8 mouse cellular contexts compared by ENCODE assay signal in the genomic region with DNA sequence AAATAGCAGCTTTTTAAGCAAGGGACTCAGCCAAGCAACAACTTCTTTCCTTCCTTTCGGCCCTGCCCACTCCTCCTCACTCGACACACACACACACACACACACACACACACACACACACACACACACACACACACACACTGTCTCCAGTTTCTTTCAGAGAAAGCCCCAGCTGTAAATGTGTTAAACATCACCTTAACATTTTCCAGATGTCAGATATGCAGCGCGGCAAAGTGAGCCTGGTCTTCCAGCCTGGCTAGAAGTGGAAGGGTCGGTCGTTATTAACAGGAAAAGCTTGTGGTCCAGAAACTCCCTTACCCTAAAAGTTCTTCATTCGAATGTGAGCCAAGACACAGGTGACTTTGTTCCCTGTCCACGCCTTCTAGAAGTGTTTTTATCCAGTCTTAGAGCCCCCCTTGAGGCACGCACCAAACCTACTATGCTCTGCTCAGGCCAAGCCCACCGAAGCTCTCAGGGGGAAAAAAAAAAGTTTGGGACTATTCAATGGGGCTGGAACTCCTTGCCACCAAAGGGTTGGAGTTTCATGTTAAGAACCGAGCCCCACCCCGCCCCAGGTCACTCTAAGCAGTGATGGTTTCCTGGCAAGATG.
DNase-seq lines count a peak whose midpoint lies in the region; TF ChIP-seq lines count a peak whose summit lies in the region.

No protein-coding gene starts in this region.

- 13% methylated on average over 10 of the region's 12 CpGs for WGBS in heart, embryonic 10.5 days
- WGBS in hindbrain, embryonic 10.5 days = 37% methylated on average over 12 of the region's 12 CpGs

- peak overlapping the region; percentile 62 for H3K4me3 ChIP-seq in heart, embryonic 10.5 days
- H3K4me3 ChIP-seq in E14TG2a.4 (replicated peaks; ENCODE audit: low read length) = peak overlapping the region; percentile 57
- peak overlapping the region; percentile 56 for H3K4me3 ChIP-seq in hindbrain, embryonic 10.5 days

- DNase-seq in heart, embryonic 10.5 days (ENCODE audit: low spot score) = no peak
- DNase-seq in heart, adult 9 months (ENCODE audit: low spot score in 2 of 2) = no peak
- peak; percentile 60 for DNase-seq in hindbrain, embryonic 10.5 days (ENCODE audit: low spot score)
- DNase-seq in mesoderm, embryonic 11.5 days (ENCODE audit: low read depth, low spot score) = peak; percentile 73
- no peak for DNase-seq in c-Kit-positive CD71-positive TER-119-positive erythroid progenitor cells, embryonic 14.5 days (ENCODE audit: low spot score)
- no peak for DNase-seq in gastrocnemius, postnatal 36 days
- no peak for DNase-seq in T-cell, adult 2 months (ENCODE audit: low spot score)

- H3K4me1 ChIP-seq in heart, embryonic 10.5 days = peaks cover 74% of the 10 kb centered on the region
- H3K4me1 ChIP-seq in E14TG2a.4 (replicated peaks; ENCODE audit: low read depth, low read length) = peaks cover 33% of the 10 kb centered on the region
- peaks cover 72% of the 10 kb centered on the region for H3K4me1 ChIP-seq in hindbrain, embryonic 10.5 days (replicated peaks)

- peaks cover 21% of the 10 kb centered on the region for H3K36me3 ChIP-seq in heart, embryonic 10.5 days
- peaks cover 76% of the 10 kb centered on the region for H3K36me3 ChIP-seq in E14TG2a.4 (ENCODE audit: insufficient read depth, low read length)
- peaks cover 24% of the 10 kb centered on the region for H3K36me3 ChIP-seq in hindbrain, embryonic 10.5 days

- TF ChIP-seq CTCF in E14TG2a.4 (conservative IDR thresholded peaks at IDR 0.05; ENCODE audit: low read length) = no peak

- no peaks in the 10 kb centered on the region for H3K9me3 ChIP-seq in heart, embryonic 10.5 days
- peaks cover 98% of the 10 kb centered on the region for H3K9me3 ChIP-seq in E14TG2a.4 (ENCODE audit: low read length)
- no peaks in the 10 kb centered on the region for H3K9me3 ChIP-seq in hindbrain, embryonic 10.5 days

- intact Hi-C loops in gastrocnemius, postnatal 36 days (cut with DNase I) = no loop called here

- peak overlapping the region; percentile 91 for H3K27ac ChIP-seq in heart, embryonic 10.5 days
- peak overlapping the region; percentile 94 for H3K27ac ChIP-seq in hindbrain, embryonic 10.5 days

- H3K27me3 ChIP-seq in heart, embryonic 10.5 days (ENCODE audit: insufficient read depth, poor library complexity, severe bottlenecking) = no peaks in the 10 kb centered on the region
- H3K27me3 ChIP-seq in E14TG2a.4 (ENCODE audit: insufficient read depth, low read length) = no peaks in the 10 kb centered on the region
- no peaks in the 10 kb centered on the region for H3K27me3 ChIP-seq in hindbrain, embryonic 10.5 days (ENCODE audit: insufficient read depth, poor library complexity, severe bottlenecking)

Comparison
In these comparisons a context has a peak if more than half of its experiments do, and no peak if none do; other contexts are left out.
1. DNase-seq: peak in hindbrain, embryonic 10.5 days (single experiment) and mesoderm, embryonic 11.5 days (single experiment); none in heart, embryonic 10.5 days (single experiment), heart, adult 9 months (0 of 2), c-Kit-positive CD71-positive TER-119-positive erythroid progenitor cells, embryonic 14.5 days (single experiment), gastrocnemius, postnatal 36 days (0 of 2) and T-cell, adult 2 months (single experiment).
2. Peak in every context shown above with its lines, with median percentiles within 50 percentile points of each other: H3K4me3 ChIP-seq.